15 mouse cellular contexts compared by ENCODE assay signal in genomic region chr3:101544116-101544515, GRCm38 (mm10).
DNase-seq lines count a peak whose midpoint lies in the region; ATAC-seq and TF ChIP-seq lines count a peak whose summit lies in the region.
"Had no signal": no experiment of that assay in that cellular context is flagged by ENCODE, and none has a peak within 500 bp of the region (broad histone marks: within the 10 kb centered on the region; RNA-seq: fewer than 3 reads in every experiment).

No protein-coding gene starts in this region.

- DNase-seq in heart, postnatal 0 days (ENCODE audit: low spot score) = no peak
- DNase-seq in heart, adult 18-20 months = no peak
- no peak for DNase-seq in limb, embryonic 10.5 days (ENCODE audit: low spot score)
- peak; percentile 41 for DNase-seq in NIH3T3 (ENCODE audit: low read depth)
- no peak for DNase-seq in right cerebral cortex, postnatal 25 days
- DNase-seq in right cerebral cortex, adult 18-20 months = no peak
- DNase-seq: cerebellum, adult 9-11 months; left cerebral cortex, postnatal 4 days; right cerebral cortex, postnatal 14 days; thymus, postnatal 36 days had no signal

- H3K4me3 ChIP-seq in heart, postnatal 0 days (ENCODE audit: low read depth, low read length) = no peak overlapping the region
- H3K4me3 ChIP-seq in limb, embryonic 12.5 days (replicated peaks) = no peak overlapping the region
- no peak overlapping the region for H3K4me3 ChIP-seq in limb, embryonic 10.5 days
- H3K4me3 ChIP-seq in intestine, embryonic 15.5 days (replicated peaks) = no peak overlapping the region
- H3K4me3 ChIP-seq: embryonic facial prominence, embryonic 15.5 days; lung, embryonic 15.5 days had no signal

- H3K9me3 ChIP-seq in heart, postnatal 0 days (replicated peaks; ENCODE audit: control insufficient read depth, low read length) = no peaks in the 10 kb centered on the region
- no peaks in the 10 kb centered on the region for H3K9me3 ChIP-seq in limb, embryonic 12.5 days
- no peaks in the 10 kb centered on the region for H3K9me3 ChIP-seq in limb, embryonic 10.5 days (replicated peaks)
- H3K9me3 ChIP-seq in intestine, embryonic 15.5 days = no peaks in the 10 kb centered on the region
- H3K9me3 ChIP-seq: embryonic facial prominence, embryonic 15.5 days; lung, embryonic 15.5 days had no signal

- H3K9ac ChIP-seq in heart, postnatal 0 days (replicated peaks; ENCODE audit: low read depth, low read length) = no peak overlapping the region
- H3K9ac ChIP-seq in limb, embryonic 12.5 days (replicated peaks) = 0 out of 2 replicates have a peak overlapping the region, but pooled peaks have one; percentile 23
- no peak overlapping the region for H3K9ac ChIP-seq in intestine, embryonic 15.5 days
- H3K9ac ChIP-seq: embryonic facial prominence, embryonic 15.5 days; lung, embryonic 15.5 days had no signal

- no peak overlapping the region for H3K4me2 ChIP-seq in heart, postnatal 0 days (ENCODE audit: low read depth, low read length)
- 0 out of 2 replicates have a peak overlapping the region, but pooled peaks have one; percentile 10 for H3K4me2 ChIP-seq in limb, embryonic 12.5 days
- H3K4me2 ChIP-seq in intestine, embryonic 15.5 days (replicated peaks) = no peak overlapping the region
- H3K4me2 ChIP-seq: embryonic facial prominence, embryonic 15.5 days; lung, embryonic 15.5 days had no signal

- H3K36me3 ChIP-seq in heart, postnatal 0 days (replicated peaks; ENCODE audit: control insufficient read depth, insufficient read depth, low read length) = no peaks in the 10 kb centered on the region
- no peaks in the 10 kb centered on the region for H3K36me3 ChIP-seq in limb, embryonic 12.5 days
- H3K36me3 ChIP-seq in limb, embryonic 10.5 days = no peaks in the 10 kb centered on the region
- no peaks in the 10 kb centered on the region for H3K36me3 ChIP-seq in intestine, embryonic 15.5 days
- H3K36me3 ChIP-seq: embryonic facial prominence, embryonic 15.5 days; lung, embryonic 15.5 days had no signal

- 0 out of 2 replicates have a peak, but pooled peaks have one; percentile 14 for ATAC-seq in heart, postnatal 0 days (ENCODE audit: insufficient read depth, low read depth)
- ATAC-seq in limb, embryonic 12.5 days (ENCODE audit: insufficient number of reproducible peaks, insufficient read depth, low FRiP score, low TSS enrichment, low read depth) = no peak
- ATAC-seq in intestine, embryonic 15.5 days = no peak
- ATAC-seq: forebrain, embryonic 16.5 days had no signal

- no peaks in the 10 kb centered on the region for H3K4me1 ChIP-seq in heart, postnatal 0 days (ENCODE audit: control insufficient read depth, insufficient read depth)
- peaks cover 10% of the 10 kb centered on the region for H3K4me1 ChIP-seq in limb, embryonic 12.5 days (replicated peaks)
- H3K4me1 ChIP-seq in limb, embryonic 10.5 days = peaks cover 6% of the 10 kb centered on the region; the same call in 1 of the 2 replicates
- H3K4me1 ChIP-seq in intestine, embryonic 15.5 days (replicated peaks) = peaks cover 5% of the 10 kb centered on the region; the same call in 1 of the 2 replicates
- H3K4me1 ChIP-seq: embryonic facial prominence, embryonic 15.5 days had no signal

- no peaks in the 10 kb centered on the region for H3K27me3 ChIP-seq in heart, postnatal 0 days (ENCODE audit: control insufficient read depth, insufficient read depth, low read length)
- no peaks in the 10 kb centered on the region for H3K27me3 ChIP-seq in limb, embryonic 12.5 days
- H3K27me3 ChIP-seq in limb, embryonic 10.5 days (ENCODE audit: low read depth, poor library complexity, severe bottlenecking) = no peaks in the 10 kb centered on the region
- H3K27me3 ChIP-seq in intestine, embryonic 15.5 days (replicated peaks) = no peaks in the 10 kb centered on the region
- H3K27me3 ChIP-seq: embryonic facial prominence, embryonic 15.5 days; lung, embryonic 15.5 days had no signal

- H3K27ac ChIP-seq in heart, postnatal 0 days (ENCODE audit: low read depth) = no peak overlapping the region
- peak overlapping the region; percentile 74; the same call in 1 of the 2 replicates for H3K27ac ChIP-seq in limb, embryonic 12.5 days
- no peak overlapping the region for H3K27ac ChIP-seq in limb, embryonic 10.5 days
- H3K27ac ChIP-seq in intestine, embryonic 15.5 days = 0 out of 2 replicates have a peak overlapping the region, but pooled peaks have one; percentile 9
- H3K27ac ChIP-seq: embryonic facial prominence, embryonic 15.5 days; lung, embryonic 15.5 days had no signal

- WGBS in heart, postnatal 0 days = 18% methylated on average over 7 of the region's 7 CpGs
- 31% methylated on average over 7 of the region's 7 CpGs for WGBS in limb, embryonic 12.5 days
- WGBS in limb, embryonic 10.5 days = 47% methylated on average over 7 of the region's 7 CpGs
- 14% methylated on average over 7 of the region's 7 CpGs for WGBS in intestine, embryonic 15.5 days

- no peak for TF ChIP-seq EP300 in heart, postnatal 0 days (IDR thresholded peaks at IDR 0.05; ENCODE audit: low read depth)

- no peak for TF ChIP-seq CTCF in heart, postnatal 0 days (IDR thresholded peaks at IDR 0.05; ENCODE audit: low read depth)

Comparison
In these comparisons a context has a peak if more than half of its experiments do, and no peak if none do; other contexts are left out.
1. H3K27ac ChIP-seq: peak in limb, embryonic 12.5 days (single experiment) and intestine, embryonic 15.5 days (single experiment); none in heart, postnatal 0 days (single experiment) and limb, embryonic 10.5 days (single experiment).